Mouse (Mus musculus) thymus, adult 2 months (tissue): ENCODE measurements around the gene Evx2. TPM values are rescaled to one million over a fixed set of nuclear protein-coding genes. Genes with fewer than 3 reads are reported as not detected.

Experiments
- DNase-seq: peaks from one replicate; pipeline ENCODE4 v3.0.0; 2021
- H3K27ac ChIP-seq: fragments of 200-500 bp; 2 replicates; pipeline ENCODE4 v1.5.1; 2012; ENCODE audit warnings: low read length, control low read depth; ENCODE audit not compliant: control insufficient read depth, insufficient read depth
- H3K27me3 ChIP-seq: fragments of 200-500 bp; 2 replicates; pipeline ENCODE4 v1.6.1; 2012; ENCODE audit warnings: mild to moderate bottlenecking, low read length, moderate library complexity, mixed read lengths; ENCODE audit not compliant: control insufficient read depth, insufficient read depth
- H3K36me3 ChIP-seq: fragments of 200-500 bp; 2 replicates; pipeline ENCODE4 v1.6.1; 2012; ENCODE audit warnings: mild to moderate bottlenecking, low read length, moderate library complexity; ENCODE audit not compliant: control insufficient read depth, insufficient read depth
- H3K4me1 ChIP-seq: fragments of 200-500 bp; replicated peaks from 2 replicates; pipeline ENCODE4 v1.6.1; 2012; ENCODE audit warnings: low read length; ENCODE audit not compliant: control insufficient read depth, insufficient read depth
- H3K4me3 ChIP-seq: fragments of 200-500 bp; 2 replicates; pipeline ENCODE4 v1.5.1; 2012; ENCODE audit warnings: mild to moderate bottlenecking, low read length, control low read depth, moderate library complexity; ENCODE audit not compliant: control insufficient read depth, insufficient read depth
- CTCF ChIP-seq: fragments of 200-500 bp; IDR thresholded peaks from 2 replicates; pipeline ENCODE4 v1.5.1; 2012; ENCODE audit warnings: mild to moderate bottlenecking, control low read depth, low read length, moderate library complexity, borderline replicate concordance; ENCODE audit not compliant: control insufficient read depth, poor library complexity, insufficient read depth; ENCODE audit errors: extremely low read depth
- POLR2A ChIP-seq: fragments of 200-500 bp; IDR thresholded peaks from 2 replicates; pipeline ENCODE4 v1.6.1; 2012; ENCODE audit warnings: mild to moderate bottlenecking, low read length, control low read depth, moderate library complexity; ENCODE audit not compliant: control insufficient read depth, poor library complexity, insufficient read depth; ENCODE audit errors: extremely low read depth
- WGBS: fragments of 180-500 bp; shearing (Covaris S2); methylation state at CpG from one replicate; pipeline ENCODE4 v1.1.7; 2018; 5-methylcytosine and 5-hydroxymethylcytosine counted together
- polyA plus RNA-seq: library from polyadenylated mRNA; depleted of rRNA; stranded (reverse); fragments of >200 nt; gene quantifications from 2 replicates; pipeline ENCODE4 v1.2.3, GENCODE M21; 2012; rRNA removed

Gene Evx2
- polyA plus RNA-seq, 1 experiment = not detected

- H3K4me3 ChIP-seq = no peak overlapping the region
- TF ChIP-seq POLR2A (no peak), CTCF (no peak)
- no peak for DNase-seq
- H3K36me3 ChIP-seq = no peaks in the 10 kb centered on the region
- H3K4me1 ChIP-seq = no peaks in the 10 kb centered on the region
- no peaks in the 10 kb centered on the region for H3K27me3 ChIP-seq
- 92% methylated on average over 3 of the region's 3 CpGs for WGBS
- no peak overlapping the region for H3K27ac ChIP-seq
Measured at GRCm38 (mm10) chr2:74619676-74620246, 39.6 kb downstream of the Evx2 start.

- Histone ChIP-seq H3K4me1 (no peaks in the 10 kb centered on the region), H3K36me3 (no peaks in the 10 kb centered on the region), H3K27ac (no peak overlapping the region), H3K27me3 (no peaks in the 10 kb centered on the region), H3K4me3 (no peak overlapping the region)
- no peak for DNase-seq
- WGBS = 92% methylated on average over 9 of the region's 9 CpGs
- TF ChIP-seq CTCF (no peak), POLR2A (no peak)
Measured at GRCm38 (mm10) chr2:74617706-74618105, 41.7 kb downstream of the Evx2 start.

GRCm38 (mm10) chr2:74611406-74611805 lies 48.0 kb downstream of the Evx2 start:
- TF ChIP-seq POLR2A (no peak), CTCF (no peak)
- no peaks in the 10 kb centered on the region for H3K36me3 ChIP-seq
- no peaks in the 10 kb centered on the region for H3K4me1 ChIP-seq
- DNase-seq = no peak
- H3K27me3 ChIP-seq = no peaks in the 10 kb centered on the region
- no peak overlapping the region for H3K27ac ChIP-seq
- no peak overlapping the region for H3K4me3 ChIP-seq
- WGBS = 92% methylated on average over 4 of the region's 4 CpGs

- Histone ChIP-seq H3K27me3 (no peaks in the 10 kb centered on the region), H3K4me1 (no peaks in the 10 kb centered on the region)
- DNase-seq = no peak
Measured at GRCm38 (mm10) chr2:74609350-74609749, 50.0 kb downstream of the Evx2 start.

GRCm38 (mm10) chr2:74606087-74606760 lies 53.1 kb downstream of the Evx2 start:
- DNase-seq = no peak
- no peak overlapping the region for H3K27ac ChIP-seq
- no peaks in the 10 kb centered on the region for H3K27me3 ChIP-seq
- no peak for TF ChIP-seq POLR2A
- TF ChIP-seq CTCF = no peak
- no peak overlapping the region for H3K4me3 ChIP-seq
- H3K4me1 ChIP-seq = no peaks in the 10 kb centered on the region
- WGBS = 5% methylated on average over 5 of the region's 5 CpGs
- no peaks in the 10 kb centered on the region for H3K36me3 ChIP-seq

More at GRCm38 (mm10) chr2:74609350-74609749, 50.0 kb downstream of the Evx2 start:
- Histone ChIP-seq H3K27ac (no peak overlapping the region), H3K4me3 (no peak overlapping the region), H3K36me3 (no peaks in the 10 kb centered on the region)
- TF ChIP-seq POLR2A (no peak), CTCF (no peak)

GRCm38 (mm10) chr2:74604011-74604410 lies 55.3 kb downstream of the Evx2 start:
- WGBS = 77% methylated on average over 3 of the region's 3 CpGs
- TF ChIP-seq CTCF = no peak
- TF ChIP-seq POLR2A = no peak

More at GRCm38 (mm10) chr2:74604011-74604410, 55.3 kb downstream of the Evx2 start:
- Histone ChIP-seq H3K4me3 (no peak overlapping the region), H3K36me3 (no peaks in the 10 kb centered on the region), H3K27ac (no peak overlapping the region), H3K4me1 (no peaks in the 10 kb centered on the region), H3K27me3 (no peaks in the 10 kb centered on the region)
- DNase-seq = no peak

Other genes with a start within 250 kb of the Evx2 start
- gene Lnpk, start 80.1 kb downstream of the Evx2 start, polyA plus RNA-seq = 9.4 and 10.6 TPM in 2 replicates
- gene Hoxd13, start 8.8 kb upstream of the Evx2 start, polyA plus RNA-seq = 0.04 TPM in 1 of 2 replicates, not detected in the other
- gene Hoxd12, start 15.5 kb upstream of the Evx2 start, polyA plus RNA-seq = not detected in 2 replicates
- gene Hoxd11, start 20.0 kb upstream of the Evx2 start, polyA plus RNA-seq = not detected in 2 replicates
- gene Hoxd10, start 32.4 kb upstream of the Evx2 start, polyA plus RNA-seq = not detected in 2 replicates
- 0.31 and 0.41 TPM in 2 replicates for gene Hoxd9, start 38.2 kb upstream of the Evx2 start, polyA plus RNA-seq
- gene Hoxd8, start 45.1 kb upstream of the Evx2 start, polyA plus RNA-seq = 1.1 and 1.2 TPM in 2 replicates
- 0.54 and 0.59 TPM in 2 replicates for gene Hoxd3, start 52.4 kb upstream of the Evx2 start, polyA plus RNA-seq
- 2.1 and 2.3 TPM in 2 replicates for gene Hoxd4, start 52.4 kb upstream of the Evx2 start, polyA plus RNA-seq
- 0.15 and 0.31 TPM in 2 replicates for gene Gm28230, start 67.2 kb upstream of the Evx2 start, polyA plus RNA-seq
- 0.05 TPM in 1 of 2 replicates, not detected in the other for gene Hoxd1, start 103.4 kb upstream of the Evx2 start, polyA plus RNA-seq
- 37.6 TPM in 2 replicates for gene Mtx2, start 166.2 kb upstream of the Evx2 start, polyA plus RNA-seq